Mouse (Mus musculus) midbrain, embryonic 14.5 days (tissue): ENCODE data around the gene Atg16l1. TPM values are rescaled to one million over a fixed set of nuclear protein-coding genes. Genes with fewer than 3 reads are reported as not detected.

ENCODE experiments used
- ATAC-seq: fragments of 200-750 bp; cut with Nextera tagmentation; 2 replicates; pipeline ENCODE4 v1.8.0; 2017; ENCODE audit warnings: moderate number of reproducible peaks, moderate library complexity; ENCODE audit not compliant: low FRiP score, low TSS enrichment
- DNase-seq: peaks from one replicate; pipeline ENCODE4 v3.0.0-alpha.2; 2015
- H3K27ac ChIP-seq: fragments of 300-500 bp; sonication (generic); replicated peaks from 2 replicates; pipeline ENCODE4 v1.5.1; 2014; ENCODE audit warnings: mild to moderate bottlenecking, low read depth, low read length, moderate library complexity
- H3K27me3 ChIP-seq: fragments of 300-500 bp; sonication (generic); 2 replicates; pipeline ENCODE4 v1.6.1; 2014; ENCODE audit warnings: low read length, control low read depth, mixed read lengths; ENCODE audit not compliant: control insufficient read depth, insufficient read depth
- H3K36me3 ChIP-seq: fragments of 300-500 bp; sonication (generic); 2 replicates; pipeline ENCODE4 v1.6.1; 2014; ENCODE audit warnings: low read length, control low read depth; ENCODE audit not compliant: control insufficient read depth, insufficient read depth
- H3K4me1 ChIP-seq: fragments of 300-500 bp; sonication (generic); 2 replicates; pipeline ENCODE4 v1.6.1; 2014; ENCODE audit warnings: mild to moderate bottlenecking, antibody characterized with exemption, low read length, control low read depth; ENCODE audit not compliant: control insufficient read depth, insufficient read depth
- H3K4me2 ChIP-seq: fragments of 300-500 bp; sonication (generic); 2 replicates; pipeline ENCODE4 v1.6.1; 2014; ENCODE audit warnings: mild to moderate bottlenecking, low read length, moderate library complexity
- H3K4me3 ChIP-seq: fragments of 300-500 bp; sonication (generic); replicated peaks from 2 replicates; pipeline ENCODE4 v1.5.1; 2014; ENCODE audit warnings: low read depth, low read length
- H3K9ac ChIP-seq: fragments of 300-500 bp; sonication (generic); replicated peaks from 2 replicates; pipeline ENCODE4 v1.6.1; 2014; ENCODE audit warnings: mild to moderate bottlenecking, low read length, moderate library complexity
- H3K9me3 ChIP-seq: fragments of 300-500 bp; sonication (generic); 2 replicates; pipeline ENCODE4 v1.6.1; 2016; ENCODE audit warnings: low read length, control low read depth, mixed read lengths; ENCODE audit not compliant: control insufficient read depth
- WGBS: fragments of 180-500 bp; shearing (Covaris S2); extraction: QIAGEN DNeasy Blood & Tissue Kit; methylation state at CpG from one replicate; pipeline ENCODE4 v1.1.7; 2014; 5-methylcytosine and 5-hydroxymethylcytosine counted together
- polyA plus RNA-seq: library from polyadenylated mRNA; unstranded; fragments of >200 nt; fragmentation: Nextera tagmentation; extraction: Ambion mirVana; gene quantifications from 2 replicates; pipeline ENCODE4 v1.2.1, GENCODE M21; 2014

Atg16l1 gene
- 66.5 and 77.2 TPM in 2 replicates for polyA plus RNA-seq

DNA sequence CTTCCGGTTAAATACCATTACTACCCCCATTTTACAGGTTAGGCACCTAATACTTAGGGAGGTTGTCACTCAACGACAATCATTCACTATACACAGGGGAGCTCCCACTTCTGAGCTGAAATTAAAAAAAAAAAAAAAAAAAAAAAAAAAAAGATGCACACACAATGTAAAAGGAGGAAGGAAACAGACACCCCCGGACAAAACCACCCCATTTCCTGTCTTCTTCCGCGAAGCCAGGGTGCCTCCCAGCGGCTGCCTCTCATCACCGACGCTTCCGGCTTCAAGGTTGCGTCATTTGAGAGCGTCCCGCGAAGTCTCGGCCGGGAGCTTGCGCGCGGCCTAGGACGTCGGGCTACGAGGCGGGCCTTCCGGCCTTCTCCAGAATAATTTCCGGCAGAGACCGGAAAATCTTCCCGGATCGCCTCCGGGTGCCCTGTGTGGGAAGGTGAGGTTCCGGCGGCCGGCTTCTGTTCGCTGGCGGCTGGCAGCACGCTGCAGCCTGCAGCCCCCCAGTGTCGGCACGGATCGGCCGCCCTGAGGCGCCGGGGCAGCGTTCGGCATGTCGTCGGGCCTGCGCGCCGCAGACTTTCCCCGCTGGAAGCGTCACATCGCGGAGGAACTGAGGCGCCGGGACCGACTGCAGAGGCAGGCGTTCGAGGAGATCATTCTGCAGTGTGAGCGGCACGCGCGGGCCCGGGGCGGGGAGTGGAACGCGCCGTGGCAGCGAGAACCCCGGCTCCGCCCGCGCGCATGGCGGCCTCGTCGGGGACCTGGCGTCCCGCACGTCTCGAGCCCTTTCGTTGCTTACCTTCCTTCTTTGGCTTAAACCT lies at the start of gene Atg16l1:
Atg16l1 (plus strand) TSS at position 230 of the 830 bp plus-strand sequence.
- Histone ChIP-seq H3K9me3 (no peaks in the 10 kb centered on the region), H3K4me3 (peak within 1 kb of the TSS; percentile 95), H3K4me1 (peaks cover 8% of the 10 kb centered on the region), H3K4me2 (peak within 1 kb of the TSS; percentile 86), H3K9ac (peak within 1 kb of the TSS; percentile 92), H3K36me3 (peaks cover 16% of the 10 kb centered on the region), H3K27me3 (no peaks in the 10 kb centered on the region), H3K27ac (peak within 1 kb of the TSS; percentile 88)
- DNase-seq (peak; percentile 99), ATAC-seq (peak; percentile 99)
- 1% methylated on average over 79 of the region's 79 CpGs for WGBS

DNA sequence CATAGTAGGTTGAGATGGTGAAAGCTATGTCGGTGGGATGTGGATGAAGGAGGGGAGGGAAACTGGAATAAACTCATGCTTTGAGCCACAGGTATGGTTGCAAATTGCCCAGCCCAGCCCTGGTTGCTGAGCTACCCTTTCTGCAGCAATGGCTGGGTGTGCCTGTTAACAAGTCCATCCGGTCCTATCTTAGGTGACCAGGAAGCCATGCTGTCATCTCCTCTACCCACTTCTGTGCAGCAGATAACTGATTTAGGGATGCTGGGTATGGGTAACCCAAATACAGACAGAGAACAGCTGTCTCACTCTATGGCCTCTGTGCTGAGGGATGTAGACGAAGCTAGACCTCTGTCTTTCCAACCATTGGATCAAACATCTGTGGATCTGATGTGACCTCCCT lies 49.3 kb upstream of the Atg16l1 start:
- 96% methylated on average over 3 of the region's 3 CpGs for WGBS
- H3K36me3 ChIP-seq, result no peaks in the 10 kb centered on the region
- ATAC-seq, result no peak

DNA sequence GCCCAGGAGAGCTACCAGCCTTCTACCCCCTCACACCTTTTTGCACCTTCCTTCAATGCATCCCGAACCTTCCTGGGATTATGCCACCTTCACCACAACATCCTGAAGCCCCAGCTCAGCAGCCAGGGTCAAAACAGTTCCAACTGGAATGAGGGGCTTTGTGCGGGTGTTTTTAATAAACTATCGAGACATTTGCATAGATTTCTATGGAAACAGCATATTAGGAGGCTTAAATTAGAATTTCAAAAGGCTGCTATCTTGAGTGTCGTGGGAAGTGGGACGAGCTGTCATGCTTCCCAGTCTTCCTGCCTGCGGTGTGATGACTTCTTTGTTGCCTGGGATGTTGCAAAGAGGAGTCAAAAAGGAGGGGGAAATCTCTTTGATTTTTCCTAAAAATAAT lies 46.6 kb upstream of the Atg16l1 start:
- Histone ChIP-seq H3K4me1 (peaks cover 5% of the 10 kb centered on the region; the same call in 1 of the 2 replicates), H3K4me2 (no peak overlapping the region), H3K36me3 (no peaks in the 10 kb centered on the region), H3K4me3 (no peak overlapping the region), H3K9ac (no peak overlapping the region), H3K9me3 (no peaks in the 10 kb centered on the region), H3K27ac (peak overlapping the region; percentile 61), H3K27me3 (no peaks in the 10 kb centered on the region)
- no peak for ATAC-seq
- peak; percentile 49 for DNase-seq
- WGBS, result 27% methylated on average over 6 of the region's 6 CpGs

More for the DNA sequence above, 49.3 kb upstream of the Atg16l1 start:
- H3K27me3 ChIP-seq, result no peaks in the 10 kb centered on the region
- no peak overlapping the region for H3K4me3 ChIP-seq
- H3K9me3 ChIP-seq, result no peaks in the 10 kb centered on the region
- no peak for DNase-seq
- no peak overlapping the region for H3K9ac ChIP-seq
- H3K4me2 ChIP-seq, result no peak overlapping the region
- H3K27ac ChIP-seq, result no peak overlapping the region
- H3K4me1 ChIP-seq, result peaks cover 5% of the 10 kb centered on the region; the same call in 1 of the 2 replicates

DNA sequence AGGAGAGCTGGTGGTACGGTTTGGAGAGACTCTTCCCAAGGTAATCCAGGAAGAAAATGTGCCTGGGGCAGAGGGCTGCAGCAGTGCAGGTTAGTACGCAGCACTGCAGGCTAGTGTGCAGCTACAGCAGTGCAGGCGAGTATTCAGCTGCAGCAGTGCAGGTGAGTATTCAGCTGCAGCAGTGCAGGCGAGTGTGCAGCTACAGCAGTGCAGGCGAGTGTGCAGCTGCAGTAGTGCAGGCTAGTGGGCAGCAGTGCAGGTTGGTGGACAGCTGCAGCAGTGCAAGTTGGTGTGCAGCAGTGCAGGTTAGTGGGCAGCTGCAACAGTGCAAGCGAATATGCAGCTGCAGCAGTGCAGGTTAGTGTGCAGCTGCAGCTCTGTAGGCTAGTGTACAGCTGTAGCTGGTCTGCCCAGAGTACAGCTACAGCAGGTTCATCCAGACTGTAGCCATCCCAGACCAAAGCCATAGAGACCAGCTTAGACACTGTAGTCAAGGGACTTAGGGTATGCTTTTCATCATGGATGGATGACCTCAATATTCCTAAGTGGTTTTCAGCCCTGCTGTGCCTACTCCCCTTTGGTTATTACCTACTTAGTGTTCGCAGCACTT lies 45.9 kb upstream of the Atg16l1 start:
- no peaks in the 10 kb centered on the region for H3K27me3 ChIP-seq
- H3K36me3 ChIP-seq, result no peaks in the 10 kb centered on the region
- ATAC-seq (no peak), DNase-seq (peak; percentile 21)
- peaks cover 5% of the 10 kb centered on the region; the same call in 1 of the 2 replicates for H3K4me1 ChIP-seq
- peak overlapping the region; percentile 61 for H3K27ac ChIP-seq
- WGBS, result 76% methylated on average over 7 of the region's 7 CpGs
- no peaks in the 10 kb centered on the region for H3K9me3 ChIP-seq
- H3K9ac ChIP-seq, result no peak overlapping the region
- no peak overlapping the region for H3K4me3 ChIP-seq
- no peak overlapping the region for H3K4me2 ChIP-seq

DNA sequence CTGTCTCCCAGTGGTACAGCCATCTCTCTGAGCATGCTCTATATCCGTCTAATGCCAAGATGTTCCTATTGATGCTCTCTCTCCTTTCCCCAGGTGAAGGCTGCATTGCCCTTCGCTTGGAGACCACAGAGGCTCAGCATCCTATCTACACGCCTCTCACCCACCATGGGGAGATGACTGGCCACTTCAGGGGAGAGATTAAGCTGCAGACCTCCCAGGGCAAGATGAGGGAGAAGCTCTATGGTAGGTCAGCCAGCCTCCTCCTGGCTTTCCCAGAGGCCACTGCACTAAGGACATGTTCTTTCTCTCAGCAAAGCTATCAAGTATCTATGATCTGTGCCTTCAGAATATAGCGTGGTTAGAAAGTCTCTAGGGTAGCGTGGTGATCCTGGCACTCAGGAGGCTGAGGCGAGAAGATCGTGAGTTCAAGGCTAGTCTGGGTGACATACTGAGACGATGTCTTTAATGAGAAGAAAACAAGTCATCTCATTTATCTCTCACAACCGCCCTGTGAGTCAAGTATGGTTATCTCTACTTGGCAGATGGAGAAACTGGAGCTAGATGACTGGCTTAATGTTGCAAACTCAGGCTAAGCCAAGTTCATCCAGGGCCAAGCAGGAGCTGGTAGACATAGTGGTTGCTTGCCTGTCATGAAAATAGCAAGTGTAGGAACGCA lies 43.6 kb upstream of the Atg16l1 start:
- Histone ChIP-seq H3K27me3 (no peaks in the 10 kb centered on the region), H3K4me1 (peaks cover 5% of the 10 kb centered on the region; the same call in 1 of the 2 replicates), H3K4me3 (no peak overlapping the region), H3K9ac (no peak overlapping the region), H3K4me2 (no peak overlapping the region), H3K9me3 (no peaks in the 10 kb centered on the region), H3K36me3 (no peaks in the 10 kb centered on the region), H3K27ac (no peak overlapping the region)
- no peak for DNase-seq
- 84% methylated on average over 10 of the region's 10 CpGs for WGBS
- ATAC-seq, result no peak

DNA sequence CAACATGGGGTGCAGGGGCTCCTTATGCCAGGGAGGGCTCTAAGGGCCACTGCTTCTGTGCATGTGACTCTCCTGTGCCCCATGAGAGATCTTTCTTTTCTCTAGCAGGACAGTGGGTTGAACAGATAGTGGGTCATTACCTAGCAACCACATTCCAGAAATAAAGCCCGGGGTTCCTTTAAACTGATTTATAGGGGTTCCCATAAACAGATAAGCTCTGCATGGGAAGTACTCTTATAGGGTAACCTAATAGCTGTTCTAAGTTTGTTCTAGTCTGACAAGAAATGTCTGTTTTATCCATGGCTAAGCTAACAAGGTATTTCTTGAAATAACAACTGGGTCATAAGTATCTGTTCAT lies 43.1 kb upstream of the Atg16l1 start:
- 93% methylated on average over 1 of the region's 1 CpGs for WGBS
- no peak overlapping the region for H3K27ac ChIP-seq
- H3K4me3 ChIP-seq, result no peak overlapping the region
- H3K9me3 ChIP-seq, result no peaks in the 10 kb centered on the region
- ATAC-seq (no peak), DNase-seq (no peak)
- no peak overlapping the region for H3K4me2 ChIP-seq
- no peaks in the 10 kb centered on the region for H3K27me3 ChIP-seq
- H3K4me1 ChIP-seq, result peaks cover 5% of the 10 kb centered on the region; the same call in 1 of the 2 replicates
- H3K9ac ChIP-seq, result no peak overlapping the region
- no peaks in the 10 kb centered on the region for H3K36me3 ChIP-seq

DNA sequence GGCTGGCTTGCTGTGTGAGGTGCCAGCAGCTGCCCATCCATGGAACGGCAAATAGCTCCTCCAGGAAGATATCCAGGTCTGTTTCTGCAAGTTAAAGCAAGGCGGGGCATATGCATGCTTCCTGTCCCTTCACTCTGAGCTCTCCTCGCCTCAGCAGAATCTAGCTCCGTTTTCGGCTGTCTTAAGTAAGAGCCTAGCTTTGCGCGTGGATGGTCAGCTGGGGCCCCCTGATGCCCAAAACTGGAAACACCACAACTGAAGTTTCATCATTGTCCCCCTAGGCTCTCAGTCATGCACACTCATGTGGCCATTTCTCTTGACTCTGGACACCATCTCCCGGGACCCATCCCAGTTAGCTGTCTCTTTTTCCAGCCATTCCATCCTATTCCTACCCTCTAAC lies 34.3 kb upstream of the Atg16l1 start:
- no peak overlapping the region for H3K4me3 ChIP-seq
- no peaks in the 10 kb centered on the region for H3K27me3 ChIP-seq
- no peak overlapping the region for H3K4me2 ChIP-seq
- no peaks in the 10 kb centered on the region for H3K4me1 ChIP-seq
- H3K27ac ChIP-seq, result no peak overlapping the region
- peak; percentile 14; the same call in 1 of the 2 replicates for ATAC-seq
- no peaks in the 10 kb centered on the region for H3K36me3 ChIP-seq
- peak; percentile 78 for DNase-seq
- 37% methylated on average over 8 of the region's 8 CpGs for WGBS
- no peaks in the 10 kb centered on the region for H3K9me3 ChIP-seq
- no peak overlapping the region for H3K9ac ChIP-seq

DNA sequence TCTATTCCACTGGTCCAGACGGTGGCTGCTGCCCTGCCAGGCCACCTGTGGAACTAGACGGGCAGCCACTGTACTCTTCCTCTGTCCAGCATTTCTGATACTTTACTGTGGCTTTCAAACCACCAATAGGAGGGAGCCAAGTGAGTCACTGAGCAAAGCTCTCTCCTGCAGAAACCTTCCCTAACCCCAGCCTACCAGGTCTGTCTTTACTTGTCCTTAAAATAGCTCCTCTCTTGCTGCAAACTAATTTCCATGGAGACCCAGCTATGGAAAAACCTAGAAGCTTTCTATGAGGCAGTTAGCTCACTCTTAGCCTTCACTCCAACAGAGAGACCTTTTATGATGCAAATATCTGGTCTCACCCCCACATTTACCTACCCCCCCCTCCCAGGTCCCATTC lies 33.6 kb upstream of the Atg16l1 start:
- Histone ChIP-seq H3K36me3 (no peaks in the 10 kb centered on the region), H3K27me3 (no peaks in the 10 kb centered on the region), H3K9me3 (no peaks in the 10 kb centered on the region), H3K27ac (no peak overlapping the region), H3K4me2 (no peak overlapping the region), H3K4me3 (no peak overlapping the region), H3K9ac (no peak overlapping the region), H3K4me1 (no peaks in the 10 kb centered on the region)
- no peak for DNase-seq
- WGBS, result 55% methylated on average over 2 of the region's 2 CpGs
- ATAC-seq, result no peak
